Mouse (Mus musculus): ENCODE measurements around the gene Srpx. TPM values are rescaled to one million over a fixed set of nuclear protein-coding genes. Genes with fewer than 3 reads are reported as not detected.

The Srpx gene
- total RNA-seq, 2 experiments from 2014 or later = not detected

Other genes starting within 250 kb of the Srpx start
- gene Sytl5, start 232.1 kb downstream of the Srpx start, total RNA-seq (2015; ENCODE audit: low replicate concordance) = not detected in 2 replicates
- gene Sytl5, start 232.1 kb downstream of the Srpx start, total RNA-seq (2017; ENCODE audit: low replicate concordance) = not detected in 2 replicates
- gene Rpgr, start 99.2 kb upstream of the Srpx start, total RNA-seq (2015; ENCODE audit: low replicate concordance) = 0.72 and 1.3 TPM in 2 replicates
- gene Rpgr, start 99.2 kb upstream of the Srpx start, total RNA-seq (2017; ENCODE audit: low replicate concordance) = 2.7 and 3.2 TPM in 2 replicates
- gene Otc, start 134.6 kb upstream of the Srpx start, total RNA-seq (2015; ENCODE audit: low replicate concordance) = not detected in 2 replicates
- not detected in 2 replicates for gene Otc, start 134.6 kb upstream of the Srpx start, total RNA-seq (2017; ENCODE audit: low replicate concordance)